Mouse (Mus musculus): ENCODE measurements around the gene Runx1.

The Runx1 gene

GRCm38 (mm10) chr16:92825908-92826650 lies at the start of gene Runx1:
TSS of gene Runx1 (minus strand) at chr16:92826149.
- DNase-seq (ENCODE audit: low read depth in 2 of 2, low spot score in 2 of 2) = peak; percentile 63 to 75

DNA sequence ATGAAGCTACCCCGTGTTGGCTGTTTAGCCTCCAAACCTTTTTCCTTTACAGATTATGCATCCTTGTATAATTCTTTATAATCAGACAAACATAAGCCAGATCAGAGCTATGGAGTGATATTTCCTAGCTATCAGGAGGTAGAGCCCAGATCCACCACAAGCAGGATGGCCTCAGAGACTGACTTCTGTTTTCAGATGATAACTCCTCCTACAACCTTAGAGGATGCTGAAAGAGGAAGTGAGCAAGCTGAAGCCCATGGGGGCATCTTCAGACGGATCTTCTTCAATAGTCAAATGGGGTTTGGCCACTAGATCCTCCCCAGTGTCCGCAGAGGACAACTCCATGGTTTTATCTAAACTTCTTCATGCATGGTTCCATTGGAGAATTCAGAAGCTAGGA lies 48.1 kb upstream of the Runx1 start:
- DNase-seq (ENCODE audit: low read depth in 2 of 2, low spot score in 2 of 2) = no peak

- no peak for DNase-seq (ENCODE audit: low read depth in 2 of 2, low spot score in 2 of 2)
Measured at GRCm38 (mm10) chr16:92871728-92872127, 45.8 kb upstream of the Runx1 start.

DNA sequence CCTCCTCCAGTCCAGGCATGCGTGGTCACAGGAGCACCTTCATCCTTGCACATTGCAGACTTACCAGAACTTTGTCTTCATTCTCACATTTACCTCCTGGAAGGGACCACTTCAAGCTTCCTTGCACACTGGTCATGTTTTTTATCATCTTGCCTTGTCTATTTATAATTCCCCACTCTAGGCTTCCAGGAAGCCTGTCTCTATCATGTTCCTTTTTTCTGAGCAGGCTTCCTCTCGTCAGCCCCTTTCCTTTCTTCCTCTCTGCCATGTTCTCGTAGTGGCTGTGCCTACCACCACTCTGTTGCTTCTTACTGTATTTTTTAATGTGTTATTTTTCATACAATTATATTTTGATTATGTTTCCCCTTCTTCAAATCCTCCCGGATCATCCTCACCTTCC lies 42.6 kb upstream of the Runx1 start:
- DNase-seq (ENCODE audit: low read depth in 2 of 2, low spot score in 2 of 2) = no peak

DNA sequence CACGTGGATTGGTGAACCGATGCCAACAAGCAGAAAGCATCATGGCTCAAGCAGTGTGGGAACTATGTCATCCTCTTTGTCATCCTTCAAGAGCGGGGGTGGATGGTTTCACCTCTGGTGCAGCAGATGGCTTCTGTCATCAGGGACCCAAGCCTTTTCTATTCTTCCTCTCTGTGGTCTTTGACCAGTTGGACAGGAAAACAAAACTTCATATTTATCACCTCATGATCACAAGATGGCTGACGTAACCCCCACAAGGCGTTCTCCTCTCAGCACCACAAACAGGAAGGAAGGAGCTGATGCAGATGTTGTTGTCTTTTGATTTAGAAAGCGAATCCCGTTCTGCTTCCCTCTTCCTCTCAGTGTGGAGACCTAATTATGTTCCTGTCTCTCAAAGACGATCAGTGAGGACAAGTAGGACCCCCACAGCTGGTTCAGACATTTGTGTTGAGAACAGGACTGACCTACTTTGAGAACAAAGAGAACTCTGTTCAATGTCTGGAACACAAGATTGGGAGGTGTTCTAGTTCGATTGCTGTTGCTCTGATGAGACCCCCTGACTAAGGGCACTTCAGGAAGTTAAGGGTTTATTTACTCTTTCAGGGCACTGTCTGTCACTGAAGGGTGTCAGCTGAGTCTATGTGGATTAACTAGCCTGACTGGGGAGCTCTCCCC lies 41.4 kb upstream of the Runx1 start:
- peak in 1 of 2 experiments; percentile 34 for DNase-seq (ENCODE audit: low read depth in 2 of 2, low spot score in 2 of 2)

DNA sequence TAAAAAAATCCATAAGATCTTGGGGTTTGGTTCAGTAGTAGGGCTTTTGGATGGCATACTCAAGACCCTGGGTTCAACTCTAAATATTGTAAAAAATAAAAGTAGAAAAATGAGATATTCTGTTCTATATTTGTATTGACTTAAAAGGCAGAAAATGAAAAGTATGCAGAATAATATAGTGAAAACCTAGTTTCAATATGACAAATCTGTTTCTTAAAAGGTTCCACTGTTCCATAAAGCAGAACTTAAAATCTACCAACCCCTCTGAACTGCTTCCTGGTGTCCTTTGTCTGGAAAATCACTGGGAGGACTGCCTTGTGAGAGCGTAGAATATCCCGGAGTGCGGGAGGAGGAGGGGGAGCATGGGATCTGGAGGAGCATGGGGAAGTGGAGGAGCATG lies 39.4 kb upstream of the Runx1 start:
- no peak for DNase-seq (ENCODE audit: low read depth in 2 of 2, low spot score in 2 of 2)

DNA sequence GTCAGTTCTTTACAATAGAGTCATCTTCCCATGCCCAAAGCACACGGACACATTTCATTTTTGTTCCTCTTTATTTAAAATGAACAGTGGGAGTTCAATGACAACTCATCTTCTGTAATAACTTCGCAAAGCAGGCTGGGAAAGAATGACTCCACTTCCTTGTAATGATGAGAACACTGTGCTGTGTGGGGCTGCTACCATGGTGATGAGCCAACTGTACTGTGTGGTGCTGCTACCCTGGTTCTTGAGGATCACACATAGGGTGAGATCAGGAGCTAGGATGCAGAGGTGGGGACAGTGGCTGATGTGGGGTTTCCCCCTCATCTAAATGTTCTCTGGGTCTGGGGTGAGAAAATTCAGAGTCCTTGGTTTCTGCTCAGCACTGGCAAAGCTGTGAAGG lies 38.2 kb upstream of the Runx1 start:
- DNase-seq (ENCODE audit: low read depth in 2 of 2, low spot score in 2 of 2) = no peak

GRCm38 (mm10) chr16:92863179-92863578 lies 37.2 kb upstream of the Runx1 start:
- DNase-seq (ENCODE audit: low read depth in 2 of 2, low spot score in 2 of 2) = no peak

- no peak for DNase-seq (ENCODE audit: low read depth in 2 of 2, low spot score in 2 of 2)
Measured at GRCm38 (mm10) chr16:92862430-92862829, 36.5 kb upstream of the Runx1 start.

DNA sequence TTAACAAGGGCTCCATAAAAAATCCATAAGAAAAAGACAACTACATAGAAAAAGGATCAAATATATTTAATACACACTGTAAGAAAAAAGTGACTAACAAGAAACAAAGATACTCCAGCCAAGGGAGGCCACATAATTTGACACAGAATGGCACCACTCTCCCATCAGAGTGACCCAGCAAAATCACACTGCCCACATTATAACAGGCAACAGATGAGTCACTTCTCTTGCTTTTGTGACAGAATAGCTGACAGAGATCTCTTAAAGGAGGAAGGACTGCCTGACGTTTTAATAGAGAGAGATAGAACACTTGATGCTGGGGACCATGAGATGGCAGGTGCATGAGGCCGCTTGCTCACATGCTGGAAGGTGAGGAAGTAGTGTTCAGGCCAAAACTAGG lies 35.6 kb upstream of the Runx1 start:
- no peak for DNase-seq (ENCODE audit: low read depth in 2 of 2, low spot score in 2 of 2)

GRCm38 (mm10) chr16:92860649-92861048 lies 34.7 kb upstream of the Runx1 start:
- no peak for DNase-seq (ENCODE audit: low read depth in 2 of 2, low spot score in 2 of 2)

GRCm38 (mm10) chr16:92856779-92857178 lies 30.8 kb upstream of the Runx1 start:
- no peak for DNase-seq (ENCODE audit: low read depth in 2 of 2, low spot score in 2 of 2)

DNA sequence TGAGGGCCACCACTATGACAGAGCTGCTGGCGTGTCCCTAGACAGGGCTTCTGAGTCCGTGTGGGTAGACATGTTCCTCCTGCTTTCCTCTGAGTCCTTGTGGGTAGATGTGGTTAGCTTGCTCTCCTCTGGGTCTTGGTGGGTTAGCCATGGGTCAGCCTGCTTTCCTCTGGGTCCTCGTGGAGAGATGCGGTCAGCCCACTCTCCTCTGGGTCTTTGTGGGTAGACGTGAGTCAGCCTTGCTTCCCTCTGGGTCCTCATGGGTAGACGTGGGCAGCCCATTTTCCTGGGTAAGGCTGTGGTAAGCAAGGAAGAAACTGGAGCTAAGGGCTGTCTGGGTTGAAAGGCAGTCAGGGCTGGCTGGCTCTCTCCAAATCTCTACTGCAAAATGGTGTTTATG lies 26.3 kb upstream of the Runx1 start:
- DNase-seq (ENCODE audit: low read depth in 2 of 2, low spot score in 2 of 2) = no peak

GRCm38 (mm10) chr16:92850416-92850815 lies 24.5 kb upstream of the Runx1 start:
- DNase-seq (ENCODE audit: low read depth in 2 of 2, low spot score in 2 of 2) = no peak

GRCm38 (mm10) chr16:92847762-92848300 lies 21.9 kb upstream of the Runx1 start:
- DNase-seq (ENCODE audit: low read depth in 2 of 2, low spot score in 2 of 2) = no peak

DNA sequence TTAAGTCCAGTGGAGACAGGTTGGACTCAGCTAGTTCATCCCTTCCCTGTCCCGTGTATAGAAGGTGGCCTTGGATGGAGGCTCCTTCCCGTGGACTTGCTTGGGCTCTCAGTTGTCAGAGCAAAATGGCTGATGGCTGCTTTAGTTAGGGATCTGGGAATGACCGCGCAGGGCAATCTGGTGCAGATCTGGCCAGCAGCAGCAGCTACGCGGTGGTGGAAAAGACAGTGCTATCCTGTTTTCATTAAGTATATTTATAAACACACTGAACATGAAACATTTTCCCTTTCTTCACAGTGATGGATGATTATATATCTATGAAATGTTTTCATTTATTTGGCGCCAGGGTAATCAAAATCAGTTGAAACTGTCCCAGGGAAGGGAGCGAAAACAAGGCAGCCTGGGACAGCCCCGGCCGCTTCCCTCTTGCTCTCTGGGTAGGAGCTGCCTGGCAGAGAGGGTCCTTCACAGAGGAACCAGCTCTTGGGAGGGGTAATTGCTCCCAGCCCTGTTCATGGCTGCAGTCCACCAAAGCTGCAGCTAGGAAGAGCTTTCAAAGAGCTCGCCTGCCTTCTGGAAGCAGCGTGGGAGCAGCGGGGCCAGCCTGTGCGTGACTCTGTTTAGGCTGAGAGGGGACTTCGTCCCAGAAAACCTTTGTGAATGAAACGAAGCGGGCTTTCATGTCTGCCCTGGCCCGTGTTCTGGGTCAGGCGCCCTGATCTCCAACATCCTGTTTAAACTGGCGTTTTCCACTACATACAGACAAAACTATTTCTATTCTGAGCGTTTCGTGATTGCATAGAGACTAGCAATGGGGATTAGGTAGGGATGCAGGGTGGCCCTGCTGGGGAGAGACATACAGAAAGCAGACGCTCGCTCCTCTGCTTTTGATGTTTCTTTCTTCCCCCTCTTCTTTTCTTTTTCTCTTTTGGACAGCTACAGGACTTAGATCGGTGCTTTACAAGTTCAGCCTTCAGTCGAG lies 19.6 kb upstream of the Runx1 start:
- no peak for DNase-seq (ENCODE audit: low read depth in 2 of 2, low spot score in 2 of 2)

DNA sequence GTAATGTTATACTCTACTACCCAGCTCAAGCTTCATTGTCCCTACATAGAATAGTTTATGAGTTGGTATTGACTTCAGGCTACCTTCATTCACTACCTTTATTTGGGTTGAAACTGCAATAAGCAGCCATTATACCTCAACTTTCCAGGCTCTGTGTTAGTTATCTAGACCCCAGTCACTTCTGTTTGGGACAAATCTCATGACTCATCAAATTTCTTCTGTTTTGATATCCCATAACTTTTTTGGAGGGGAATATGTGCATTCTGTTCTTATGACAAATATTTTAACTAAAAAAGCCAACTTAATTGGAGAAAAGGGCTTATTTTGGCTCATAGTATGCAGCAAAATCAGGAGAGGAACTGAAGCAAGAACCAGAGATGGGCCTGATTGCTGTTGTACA lies 12.8 kb upstream of the Runx1 start:
- DNase-seq (ENCODE audit: low read depth in 2 of 2, low spot score in 2 of 2) = no peak

DNA sequence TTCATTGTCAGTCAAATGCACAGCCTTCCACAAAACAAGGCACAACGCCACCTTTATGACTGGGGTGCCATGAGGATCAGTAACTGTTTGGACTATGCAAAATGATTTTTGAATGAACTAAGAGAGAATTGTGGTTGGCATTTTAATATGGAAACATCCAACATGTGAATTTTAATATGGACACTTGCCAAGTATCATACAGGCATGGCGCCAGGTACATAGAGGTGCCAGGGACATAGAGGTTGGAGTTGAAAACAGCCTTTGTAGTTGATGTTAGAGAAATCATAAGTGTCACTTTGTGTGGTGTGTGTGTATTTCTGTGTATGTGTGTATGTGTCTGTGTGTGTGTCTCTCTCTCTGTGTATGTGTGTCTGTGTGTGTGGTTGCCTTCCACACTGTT lies 5.4 kb upstream of the Runx1 start:
- DNase-seq (ENCODE audit: low read depth in 2 of 2, low spot score in 2 of 2) = no peak

DNA sequence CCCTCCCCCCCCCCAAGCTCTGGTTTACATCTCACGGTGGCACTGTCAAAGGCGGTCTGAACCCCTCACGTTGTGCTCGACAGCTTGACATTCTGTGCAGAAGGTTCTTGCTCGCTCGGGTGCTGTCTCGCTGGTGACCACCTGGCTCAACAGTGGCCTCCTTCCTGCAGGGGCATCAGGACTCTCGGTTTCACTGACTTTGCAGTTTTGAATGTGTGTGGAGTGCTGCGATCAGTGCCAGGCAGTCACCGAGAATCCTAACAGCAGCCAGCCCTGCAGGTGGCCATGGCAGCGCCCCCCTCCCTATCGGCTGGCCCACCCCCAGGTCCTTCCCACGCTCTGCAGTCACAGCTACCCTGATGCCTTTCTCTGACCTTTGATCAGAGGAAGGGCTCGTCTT lies 4.5 kb upstream of the Runx1 start:
- no peak for DNase-seq (ENCODE audit: low read depth in 2 of 2, low spot score in 2 of 2)

DNA sequence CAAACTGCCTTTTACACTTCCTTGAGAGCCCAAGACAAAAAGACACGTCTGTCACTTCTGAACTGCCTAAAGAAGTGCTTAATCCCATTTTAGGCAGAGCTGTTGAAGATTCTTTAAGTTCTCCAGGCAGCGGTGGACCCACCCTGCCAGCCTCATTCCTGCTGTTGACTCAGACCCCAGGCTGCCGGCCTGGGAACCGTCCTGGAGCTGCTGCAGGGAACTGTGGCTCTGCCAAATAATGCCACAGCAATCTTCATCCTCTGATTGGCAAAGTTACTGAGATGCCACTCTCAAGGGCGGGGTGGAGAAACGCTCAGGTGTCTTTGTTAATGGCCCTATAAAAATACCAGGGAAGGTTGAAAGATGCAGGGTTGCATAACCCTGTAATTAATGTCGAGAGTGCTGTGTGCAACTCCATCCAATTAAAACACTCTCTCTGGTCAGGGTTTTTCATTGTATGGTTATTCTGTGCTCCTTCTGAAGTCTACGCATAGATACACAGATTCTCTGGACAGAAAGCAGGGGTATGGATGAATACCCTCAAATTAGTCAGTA lies 2.4 kb upstream of the Runx1 start:
- no peak for DNase-seq (ENCODE audit: low read depth in 2 of 2, low spot score in 2 of 2)

DNA sequence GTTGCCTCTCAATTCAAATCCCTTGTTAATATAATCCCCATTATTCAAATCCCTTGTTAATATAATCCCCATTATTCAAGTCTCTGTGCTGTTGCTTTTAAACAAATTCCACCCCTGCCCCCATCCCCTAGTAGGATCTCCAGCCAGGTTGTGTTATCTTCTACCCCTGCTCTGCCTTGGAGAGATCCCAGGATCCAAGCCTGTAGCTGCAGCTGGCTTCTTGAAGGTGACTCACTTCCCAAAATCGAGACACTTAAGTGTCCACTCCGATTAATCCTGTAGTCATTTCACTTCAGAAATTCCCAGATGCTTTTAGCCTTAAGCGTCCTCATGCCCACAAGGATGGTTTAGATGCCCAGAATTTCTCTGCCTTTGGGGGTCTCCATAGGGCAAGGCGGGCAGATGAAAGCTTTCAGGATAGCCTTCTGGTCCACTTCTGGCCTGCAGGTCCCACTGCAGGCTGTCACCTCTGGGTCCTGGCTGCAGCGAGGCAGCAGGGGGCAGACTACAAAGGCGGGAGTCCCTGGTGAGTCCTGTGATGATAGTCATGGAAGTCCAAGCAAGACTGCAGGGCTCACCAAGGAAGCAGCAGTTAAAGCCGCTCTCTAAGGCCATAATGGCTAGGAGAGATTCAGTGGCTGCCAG lies 1.8 kb upstream of the Runx1 start:
- DNase-seq (ENCODE audit: low read depth in 2 of 2, low spot score in 2 of 2) = no peak
